Mouse (Mus musculus) left cerebral cortex, postnatal 10 days (tissue): ENCODE data around the gene Gm21773. TPM values are rescaled to one million over a fixed set of nuclear protein-coding genes. Genes with fewer than 3 reads are reported as not detected.
"Not testable (repeated sequence)": the region's sequence is repeated elsewhere in the genome, so short reads cannot be mapped to it uniquely, and the experiment has no call there.

Experiments used
- DNase-seq, 2 experiments: peaks; one replicate each; pipeline ENCODE4 v3.0.0; 2021 to 2022; ENCODE audit warnings: low spot score in 2 of 2, mixed read lengths in 1 of 2; ENCODE audit errors: extremely low spot score in 1 of 2
- intact Hi-C: fragments of 180-260 bp; cut with DNase I; formaldehyde crosslinking; loops from one replicate; pipeline ENCODE4 v1.15.1; 2025
- total RNA-seq, 2 experiments: library from RNA; stranded (reverse); gene quantifications; 2 replicates each; pipeline ENCODE4 v1.2.3; 2021

Gene Gm21773
- total RNA-seq, result not detected

DNA sequence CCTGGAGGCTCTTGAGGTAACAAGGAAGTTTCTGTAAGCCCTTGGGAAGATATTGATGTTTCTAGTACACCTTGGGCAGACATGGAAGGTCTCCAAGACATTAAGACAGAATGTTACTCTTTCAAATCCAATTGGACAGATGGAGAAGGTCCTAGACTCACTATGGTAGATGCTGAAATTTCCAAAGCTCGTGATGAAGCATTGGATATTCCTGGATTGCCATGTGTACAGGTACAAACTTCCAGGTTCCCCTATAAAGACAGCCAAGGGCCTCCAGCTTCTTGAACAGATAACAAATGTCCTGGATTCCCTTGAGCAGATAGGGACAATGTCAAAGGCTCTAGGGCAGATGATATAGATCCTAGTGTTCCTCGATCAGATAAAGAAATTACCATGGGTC, at the start of gene Gm21773:
Gm21773 (minus strand) TSS at position 101 of the 400 bp plus-strand sequence.
- intact Hi-C loops, DNase-seq: not testable (repeated sequence)
